In the genomic region with DNA sequence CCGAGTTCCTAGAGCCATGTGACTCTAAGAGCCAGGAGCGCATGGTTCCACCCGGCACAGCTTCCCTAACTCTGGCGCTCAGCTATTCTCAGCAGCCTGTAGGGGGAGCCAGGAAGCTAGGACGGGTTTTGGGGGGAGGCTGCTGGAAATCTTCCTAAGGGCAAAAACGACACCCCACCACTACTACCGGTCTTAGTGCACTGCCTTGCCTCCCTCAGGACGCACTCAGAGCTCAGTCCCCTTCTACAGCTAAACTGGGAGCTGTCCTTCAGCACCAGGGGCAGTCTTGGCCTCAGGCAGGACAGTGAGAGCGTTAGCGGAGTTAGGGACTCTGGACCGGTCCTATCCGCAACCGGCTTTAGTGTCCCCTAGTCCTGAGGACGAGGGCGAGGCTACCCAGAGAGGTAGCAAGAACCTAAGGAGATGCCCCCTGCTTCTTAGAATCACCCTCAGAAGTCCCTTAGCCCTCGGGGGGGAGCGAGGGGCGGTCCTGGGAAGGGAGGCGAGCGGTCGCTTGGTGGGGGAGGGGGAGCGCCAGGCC, we compare ENCODE assay signal across 9 mouse cellular contexts. TPM values are rescaled to one million over a fixed set of nuclear protein-coding genes. Genes with fewer than 3 reads are reported as not detected.
A peak's percentile ranks its signal among the peaks of the same experiment; 100 is the strongest.
DNase-seq lines count a peak whose midpoint lies in the region; ATAC-seq lines count a peak whose summit lies in the region.
"Had no signal": no experiment of that assay in that cellular context is flagged by ENCODE, and none has a peak within 500 bp of the region (broad histone marks: within the 10 kb centered on the region; RNA-seq: fewer than 3 reads in every experiment).

No protein-coding gene starts in this region.

- peak overlapping the region; percentile 56 for H3K4me3 ChIP-seq in heart, embryonic 12.5 days
- H3K4me3 ChIP-seq in kidney, embryonic 14.5 days (ENCODE audit: low read length) = peak overlapping the region; percentile 44
- peak overlapping the region; percentile 45 for H3K4me3 ChIP-seq in liver, embryonic 11.5 days (ENCODE audit: low read depth, low read length)
- H3K4me3 ChIP-seq in neural tube, embryonic 11.5 days (ENCODE audit: low read depth, low read length) = peak overlapping the region; percentile 52

- peak overlapping the region; percentile 79 for H3K4me2 ChIP-seq in heart, embryonic 12.5 days
- peak overlapping the region; percentile 64 for H3K4me2 ChIP-seq in kidney, embryonic 14.5 days (replicated peaks; ENCODE audit: low read depth, low read length)
- peak overlapping the region; percentile 65 for H3K4me2 ChIP-seq in liver, embryonic 11.5 days
- peak overlapping the region; percentile 58 for H3K4me2 ChIP-seq in neural tube, embryonic 11.5 days (ENCODE audit: low read depth)

- 0 out of 2 replicates have a peak, but pooled peaks cover 10% of the 10 kb centered on the region for H3K9me3 ChIP-seq in heart, embryonic 12.5 days (replicated peaks)
- H3K9me3 ChIP-seq in kidney, embryonic 14.5 days (ENCODE audit: control insufficient read depth, low read length) = no peaks in the 10 kb centered on the region
- H3K9me3 ChIP-seq in liver, embryonic 11.5 days (ENCODE audit: control insufficient read depth, low read length) = no peaks in the 10 kb centered on the region
- H3K9me3 ChIP-seq in neural tube, embryonic 11.5 days (ENCODE audit: control insufficient read depth, low read length) = no peaks in the 10 kb centered on the region

- peaks cover 73% of the 10 kb centered on the region for H3K27me3 ChIP-seq in heart, embryonic 12.5 days (replicated peaks)
- peaks cover 28% of the 10 kb centered on the region for H3K27me3 ChIP-seq in kidney, embryonic 14.5 days (ENCODE audit: control insufficient read depth, insufficient read depth, low read length)
- peaks cover 66% of the 10 kb centered on the region for H3K27me3 ChIP-seq in liver, embryonic 11.5 days (replicated peaks; ENCODE audit: control insufficient read depth, insufficient read depth, low read length)
- peaks cover 8% of the 10 kb centered on the region for H3K27me3 ChIP-seq in neural tube, embryonic 11.5 days (ENCODE audit: control insufficient read depth, insufficient read depth, low read length)

- WGBS in heart, embryonic 12.5 days = 15% methylated on average over 22 of the region's 22 CpGs
- 25% methylated on average over 22 of the region's 22 CpGs for WGBS in kidney, embryonic 14.5 days
- WGBS in liver, embryonic 11.5 days = 13% methylated on average over 21 of the region's 22 CpGs
- 24% methylated on average over 18 of the region's 22 CpGs for WGBS in neural tube, embryonic 11.5 days

- H3K4me1 ChIP-seq in heart, embryonic 12.5 days (replicated peaks) = no peaks in the 10 kb centered on the region
- H3K4me1 ChIP-seq in kidney, embryonic 14.5 days (ENCODE audit: control insufficient read depth, insufficient read depth, low read length) = no peaks in the 10 kb centered on the region
- no peaks in the 10 kb centered on the region for H3K4me1 ChIP-seq in liver, embryonic 11.5 days (replicated peaks; ENCODE audit: control insufficient read depth, insufficient read depth, low read length)
- no peaks in the 10 kb centered on the region for H3K4me1 ChIP-seq in neural tube, embryonic 11.5 days (ENCODE audit: control insufficient read depth, insufficient read depth, low read length)

- H3K27ac ChIP-seq in heart, embryonic 12.5 days (ENCODE audit: poor library complexity, severe bottlenecking) = no peak overlapping the region
- no peak overlapping the region for H3K27ac ChIP-seq in kidney, embryonic 14.5 days (ENCODE audit: low read depth, low read length)
- H3K27ac ChIP-seq in liver, embryonic 11.5 days (ENCODE audit: low read depth, low read length) = no peak overlapping the region
- H3K27ac ChIP-seq in neural tube, embryonic 11.5 days (ENCODE audit: low read depth, low read length) = 0 out of 2 replicates have a peak overlapping the region, but pooled peaks have one; percentile 34

- peak; percentile 66 for ATAC-seq in heart, embryonic 12.5 days (ENCODE audit: insufficient number of reproducible peaks, low FRiP score)
- ATAC-seq in kidney, embryonic 14.5 days (ENCODE audit: low FRiP score, low TSS enrichment) = peak; percentile 92
- ATAC-seq in liver, embryonic 11.5 days (replicated peaks; ENCODE audit: low FRiP score) = no peak
- ATAC-seq in neural tube, embryonic 11.5 days (ENCODE audit: insufficient read depth, low FRiP score, low TSS enrichment) = peak; percentile 64

- no peak overlapping the region for H3K9ac ChIP-seq in heart, embryonic 12.5 days
- no peak overlapping the region for H3K9ac ChIP-seq in kidney, embryonic 14.5 days (ENCODE audit: low read depth, low read length)
- H3K9ac ChIP-seq in liver, embryonic 11.5 days (ENCODE audit: low read depth, low read length) = no peak overlapping the region
- H3K9ac ChIP-seq in neural tube, embryonic 11.5 days (ENCODE audit: low read length) = peak overlapping the region; percentile 54

- DNase-seq in thymus, postnatal 4 days = peak; percentile 10
- DNase-seq in thymus, adult 18-20 months = no peak
- DNase-seq in embryo, embryonic 11 days = peak; percentile 81
- peak; percentile 65 for DNase-seq in liver, embryonic 11.5 days (ENCODE audit: low spot score)
- peak; percentile 77 for DNase-seq in neural tube, embryonic 11.5 days (ENCODE audit: low spot score)
- peak; percentile 19 to 67 for DNase-seq in urinary bladder, postnatal 4 days (ENCODE audit: low spot score in 2 of 2)

- no peaks in the 10 kb centered on the region for H3K36me3 ChIP-seq in heart, embryonic 12.5 days
- H3K36me3 ChIP-seq in kidney, embryonic 14.5 days (ENCODE audit: control insufficient read depth, insufficient read depth, low read length) = no peaks in the 10 kb centered on the region
- no peaks in the 10 kb centered on the region for H3K36me3 ChIP-seq in liver, embryonic 11.5 days (ENCODE audit: control insufficient read depth, insufficient read depth, low read length)
- no peaks in the 10 kb centered on the region for H3K36me3 ChIP-seq in neural tube, embryonic 11.5 days (ENCODE audit: control insufficient read depth, insufficient read depth, low read length)
- H3K36me3 ChIP-seq: G1E had no signal

RNA-seq across cellular contexts. Expression of gene Tmem28, which starts 1.4 kb away (rescaled TPM):
- polyA plus RNA-seq in heart, embryonic 12.5 days (2016; fragmentation: Nextera tagmentation; extraction: Ambion mirVana) = not detected in 2 replicates
- polyA plus RNA-seq in kidney, embryonic 14.5 days (2014; fragmentation: Nextera tagmentation; extraction: Ambion mirVana) = not detected in 2 replicates
- 0.04 TPM in 1 of 2 replicates, not detected in the other for polyA plus RNA-seq in liver, embryonic 11.5 days (2014; fragmentation: Nextera tagmentation; extraction: Ambion mirVana)
- 1.0 and 1.6 TPM in 2 replicates for polyA plus RNA-seq in neural tube, embryonic 11.5 days (2014; fragmentation: Nextera tagmentation; extraction: Ambion mirVana)
- polyA plus RNA-seq: G1E had no signal

Comparison
In these comparisons a context has a peak if more than half of its experiments do, and no peak if none do; other contexts are left out.
1. DNase-seq: peak in thymus, postnatal 4 days (single experiment), embryo, embryonic 11 days (single experiment), liver, embryonic 11.5 days (single experiment), neural tube, embryonic 11.5 days (single experiment) and urinary bladder, postnatal 4 days (2 of 2); none in thymus, adult 18-20 months (0 of 2).
2. Peak in every context shown above with its lines, with median percentiles within 50 percentile points of each other: H3K4me2 ChIP-seq and H3K4me3 ChIP-seq.